Mouse (Mus musculus) cerebellum, adult 9-10 months (tissue): ENCODE data around the gene Trim26.
"Not testable (repeated sequence)": the region's sequence is repeated elsewhere in the genome, so short reads cannot be mapped to it uniquely, and the experiment has no call there.

Experiments used
- DNase-seq: peaks from one replicate; pipeline ENCODE4 v3.0.0; 2022

The Trim26 gene

DNA sequence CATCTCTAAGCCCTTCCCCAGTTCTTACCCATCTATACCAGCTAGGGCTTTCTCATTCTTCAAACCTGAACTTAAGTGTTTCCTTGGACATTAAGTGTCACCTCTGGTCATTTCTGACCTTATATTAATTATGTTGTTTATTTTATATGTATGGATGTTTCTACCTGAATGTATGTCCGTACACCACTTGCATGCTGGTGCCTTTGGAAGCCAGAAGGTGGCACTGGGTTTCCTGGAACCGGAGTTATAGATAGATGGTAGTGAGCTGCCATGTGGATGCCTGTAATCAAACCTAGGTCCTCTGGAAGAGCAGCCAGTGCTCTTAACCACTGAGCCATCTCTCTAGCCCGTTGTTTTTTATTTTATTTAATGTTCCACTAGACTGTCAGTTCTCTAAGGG lies 18.6 kb downstream of the Trim26 start:
- no peak for DNase-seq

DNA sequence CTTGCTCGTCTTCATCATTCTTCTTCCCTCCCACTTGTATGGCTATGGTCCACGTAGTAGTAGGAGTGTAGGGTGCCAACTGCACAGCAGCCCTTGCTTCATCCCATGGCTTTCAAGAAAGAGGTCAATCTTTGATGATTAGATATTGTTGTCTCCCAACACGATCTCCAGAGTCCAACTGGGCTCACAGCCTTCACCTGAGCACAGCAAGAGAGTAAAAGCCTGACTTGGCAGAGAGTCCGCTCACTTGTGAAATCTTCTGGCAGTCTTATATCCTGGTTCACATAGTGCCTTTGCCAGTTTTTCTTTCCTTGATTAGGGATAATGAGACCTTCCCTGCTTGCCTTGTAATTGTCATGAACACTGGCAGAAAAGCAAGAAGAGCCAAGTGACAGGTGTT lies 19.3 kb downstream of the Trim26 start:
- DNase-seq: no peak

DNA sequence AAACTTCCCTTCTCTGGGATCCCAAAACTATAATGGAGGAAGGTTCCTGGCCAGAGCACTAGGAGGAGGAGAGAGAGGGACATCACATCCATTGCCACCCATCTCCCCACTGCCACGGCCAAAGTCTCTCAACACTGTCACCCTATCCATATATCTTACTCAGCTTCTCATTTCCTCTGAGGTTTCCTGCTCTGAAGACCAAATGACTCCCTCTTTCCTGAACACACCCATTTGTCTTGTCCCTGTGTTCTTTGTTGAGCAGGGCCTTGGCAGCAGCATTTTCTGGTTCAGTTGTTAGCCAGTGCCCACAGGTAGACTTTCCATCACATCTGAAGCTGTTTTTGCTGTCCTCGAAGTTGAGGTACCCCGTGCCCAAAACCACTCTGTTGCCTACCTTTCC lies 21.2 kb downstream of the Trim26 start:
- no peak for DNase-seq

DNA sequence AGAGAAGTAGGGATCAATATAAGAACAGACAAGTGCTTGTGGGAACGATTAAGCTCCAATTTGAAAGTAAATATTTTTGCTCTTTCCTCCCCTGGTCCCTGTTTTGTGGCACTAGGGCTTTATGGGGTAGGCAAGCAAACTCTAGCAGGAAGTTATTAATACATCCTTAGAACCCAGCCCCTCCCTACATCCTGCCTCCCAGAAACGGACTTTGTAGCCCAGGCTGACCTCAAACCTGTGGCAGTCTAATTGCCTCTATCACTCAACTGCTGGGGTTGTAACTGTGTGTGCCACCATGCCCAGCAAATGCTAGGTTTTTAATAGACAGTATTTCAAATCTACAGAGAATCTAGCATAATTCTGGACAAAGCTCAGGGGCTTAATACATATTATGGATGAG lies 24.7 kb downstream of the Trim26 start:
- no peak for DNase-seq

DNA sequence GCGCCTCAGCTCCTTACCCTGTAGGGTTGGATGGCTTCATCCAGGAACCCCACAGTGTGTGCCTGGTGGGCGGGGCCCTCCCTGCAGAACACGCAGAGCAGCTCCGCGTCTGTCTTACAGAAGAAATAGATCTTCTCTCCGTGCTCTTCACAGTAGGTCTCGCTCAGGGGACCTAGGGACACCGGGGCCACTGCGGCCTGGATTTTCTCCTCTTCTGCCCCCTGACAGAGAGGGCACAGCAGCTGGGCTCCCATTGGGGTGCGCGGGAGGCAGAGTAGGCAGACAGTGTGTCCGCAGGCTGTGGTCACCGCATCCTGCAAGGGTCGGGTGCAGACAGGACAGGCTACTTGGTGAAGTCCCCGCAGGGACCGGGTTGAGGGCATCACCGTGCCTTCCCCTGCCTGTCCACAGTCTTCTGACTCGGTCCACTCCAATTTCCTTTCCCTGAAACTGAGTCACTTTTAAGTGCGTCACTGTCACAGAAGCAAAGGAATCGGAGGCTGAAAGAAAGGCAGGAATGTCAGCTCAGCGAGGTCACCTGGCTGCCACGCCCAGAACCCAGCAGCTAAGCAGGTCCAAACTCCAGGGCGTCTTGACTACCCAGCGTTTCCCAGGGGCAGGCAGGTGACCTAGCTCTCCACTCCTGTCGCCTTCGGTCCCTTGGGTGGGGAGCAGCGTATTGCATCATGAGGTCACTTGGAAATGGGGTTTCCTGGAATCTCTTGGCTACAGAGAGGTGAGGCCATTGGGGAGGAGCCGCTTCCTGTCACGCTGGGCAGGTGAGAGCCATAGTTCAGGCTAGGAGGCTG lies 30.0 kb downstream of the Trim26 start, which contains the start of gene Trim15:
Gene Trim15, minus strand, starts transcription at position 492 of the 809 bp plus-strand sequence.
- no peak for DNase-seq

DNA sequence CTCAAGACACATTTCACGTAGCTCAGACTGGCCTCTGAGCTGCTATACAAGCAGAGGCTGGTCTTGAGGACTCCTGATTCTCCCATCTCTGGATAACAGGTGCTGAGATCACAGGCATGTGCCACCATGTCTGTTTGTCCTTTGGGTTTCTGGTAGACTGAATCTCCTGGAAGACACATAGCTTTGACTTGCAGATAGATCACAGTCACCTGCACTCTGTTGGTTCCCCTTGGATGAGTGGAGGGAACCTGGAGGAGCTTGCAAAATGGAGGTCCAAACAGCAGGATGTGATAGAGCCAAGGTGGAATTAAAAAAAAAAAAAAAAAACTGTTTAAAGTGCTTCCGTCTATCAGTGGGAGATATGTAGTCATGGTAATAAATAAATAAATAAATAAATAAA lies 31.9 kb downstream of the Trim26 start:
- DNase-seq: no peak

DNA sequence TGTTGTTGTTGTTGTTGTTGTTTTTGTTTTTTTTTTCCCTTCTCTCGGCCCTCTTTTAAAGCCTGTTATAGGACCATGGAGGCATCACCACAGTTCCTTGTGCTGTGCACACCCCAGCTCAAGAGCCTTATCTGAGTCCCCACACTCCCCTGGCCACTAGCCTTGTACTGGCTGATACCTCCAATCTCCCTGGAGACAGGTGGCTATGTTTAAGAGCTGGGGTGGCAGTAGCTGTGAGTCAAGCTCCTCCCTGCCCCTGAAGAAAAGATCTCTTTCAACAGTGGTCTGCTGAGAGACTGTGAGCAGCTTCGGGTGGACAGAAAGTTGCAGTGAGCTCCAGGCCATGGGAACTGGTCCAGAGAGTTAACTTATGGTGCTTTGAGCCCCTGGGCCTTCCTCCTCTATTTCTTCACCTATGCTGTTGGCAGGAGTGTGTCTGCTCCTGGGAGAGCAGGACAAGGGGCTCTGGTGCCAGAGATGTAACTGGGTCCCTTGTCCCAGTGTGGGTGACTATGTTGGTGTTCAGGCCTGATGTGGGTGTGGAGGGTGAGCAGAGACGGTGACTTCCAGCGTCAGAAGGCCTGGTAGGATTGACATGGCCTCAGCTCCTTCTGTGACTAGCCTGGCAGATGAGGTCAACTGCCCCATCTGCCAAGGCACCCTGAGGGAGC lies 32.5 kb downstream of the Trim26 start, which contains the start of gene Trim10:
Gene Trim10, plus strand, starts transcription at position 291 of the 671 bp plus-strand sequence.
- no peak for DNase-seq

DNA sequence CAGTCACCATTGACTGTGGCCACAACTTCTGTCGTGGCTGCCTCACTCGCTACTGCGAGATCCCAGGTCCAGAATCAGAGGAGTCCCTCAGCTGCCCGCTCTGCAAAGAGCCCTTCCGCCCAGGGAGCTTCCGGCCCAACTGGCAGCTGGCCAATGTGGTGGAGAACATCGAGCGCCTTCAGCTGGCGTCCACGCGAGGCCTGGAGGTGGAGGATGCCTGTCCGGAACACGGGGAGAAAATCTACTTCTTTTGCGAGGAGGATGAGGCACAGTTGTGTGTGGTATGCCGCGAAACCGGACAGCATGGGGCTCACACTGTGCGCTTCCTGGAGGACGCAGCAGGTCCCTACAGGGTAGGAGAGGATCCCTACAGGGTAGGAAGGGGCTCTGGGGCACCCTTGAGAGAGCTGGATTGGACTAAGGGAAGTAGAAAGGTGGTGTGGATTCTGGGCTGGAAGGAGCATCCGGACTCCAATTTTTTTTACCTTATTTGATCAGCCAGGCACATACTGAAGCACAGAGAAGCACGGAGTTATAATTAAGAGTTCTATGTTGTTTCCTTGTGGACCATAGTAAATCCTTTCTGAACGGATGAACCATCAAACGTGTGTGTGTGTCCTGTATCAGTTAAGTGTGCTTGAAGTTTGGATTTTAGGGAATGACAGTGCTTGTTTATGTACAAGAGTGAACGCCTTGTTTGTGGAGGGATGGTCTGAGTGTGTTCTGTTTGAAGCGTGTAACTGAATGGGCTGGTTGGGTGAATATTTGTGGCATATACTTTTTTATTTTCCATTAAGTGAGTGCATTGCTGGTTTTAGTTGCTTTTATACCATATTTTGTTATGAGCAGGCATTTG lies 33.2 kb downstream of the Trim26 start:
- DNase-seq: no peak

DNA sequence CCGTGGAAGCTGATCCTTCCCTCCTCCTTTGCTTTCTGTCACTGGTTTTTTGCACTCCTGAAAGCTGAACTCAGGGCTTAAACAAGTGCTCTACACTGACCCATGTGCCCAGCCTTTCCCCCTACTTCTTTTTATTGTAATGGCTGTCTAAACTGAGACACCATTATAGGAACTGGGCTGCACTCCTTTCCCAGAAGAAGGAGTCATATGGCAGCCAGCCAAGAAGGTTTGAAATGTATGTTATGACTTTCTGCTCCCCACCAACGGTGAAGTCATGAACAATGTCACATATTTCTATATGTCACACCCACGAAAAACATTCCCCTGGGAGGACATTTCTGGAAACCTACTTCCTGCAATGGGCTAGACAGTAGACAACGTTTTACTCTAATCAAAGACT lies 37.7 kb downstream of the Trim26 start:
- no peak for DNase-seq

DNA sequence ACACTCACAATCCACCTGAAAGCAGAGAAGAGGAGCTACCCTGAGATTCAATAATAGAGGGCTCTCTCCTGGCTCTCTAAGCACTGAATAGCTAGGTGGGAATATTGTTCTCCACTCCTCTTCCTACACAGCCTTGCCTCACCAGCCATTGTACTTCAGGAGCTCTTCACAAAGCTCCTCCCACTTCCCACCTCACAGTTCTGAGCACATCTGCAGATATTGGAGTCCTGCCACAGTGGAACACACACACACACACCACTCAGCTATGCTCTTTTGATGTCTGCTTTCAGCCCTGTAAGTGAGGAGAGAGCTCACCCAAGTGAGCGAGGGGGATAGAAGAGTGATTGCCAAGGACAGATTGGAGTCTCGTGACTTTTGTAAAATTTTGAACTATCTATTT lies 46.4 kb downstream of the Trim26 start:
- DNase-seq: no peak

DNA sequence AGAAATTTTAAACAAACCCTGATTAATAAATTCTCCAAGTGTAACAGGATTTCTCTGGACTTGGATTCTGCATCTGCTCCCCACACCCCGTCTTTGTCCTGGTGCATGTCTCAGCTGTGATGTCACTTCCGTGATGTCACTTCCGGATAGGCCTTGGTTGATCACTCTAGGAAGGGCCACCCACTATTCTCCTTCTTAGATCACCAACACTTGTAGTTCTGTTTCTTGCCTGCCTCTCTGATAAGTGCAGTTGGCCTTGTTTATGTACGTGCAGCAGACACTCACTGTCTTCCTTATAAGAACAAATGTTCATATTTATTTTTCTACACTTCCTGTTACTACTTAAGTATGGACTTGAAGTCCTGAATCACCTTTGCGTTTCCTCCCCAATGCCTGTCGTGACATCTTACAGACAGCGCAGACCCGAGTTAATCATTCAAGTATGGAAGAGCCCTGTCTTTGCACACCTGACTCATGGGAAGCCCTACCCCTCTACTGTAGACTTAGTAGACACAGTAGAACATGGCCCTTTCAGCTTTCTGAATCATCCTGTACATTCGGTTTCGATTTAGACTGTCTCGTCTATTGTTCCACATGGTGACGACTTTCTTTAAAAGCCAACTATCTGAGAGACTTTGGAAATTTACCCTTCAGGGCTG lies 48.3 kb downstream of the Trim26 start:
- no peak for DNase-seq

DNA sequence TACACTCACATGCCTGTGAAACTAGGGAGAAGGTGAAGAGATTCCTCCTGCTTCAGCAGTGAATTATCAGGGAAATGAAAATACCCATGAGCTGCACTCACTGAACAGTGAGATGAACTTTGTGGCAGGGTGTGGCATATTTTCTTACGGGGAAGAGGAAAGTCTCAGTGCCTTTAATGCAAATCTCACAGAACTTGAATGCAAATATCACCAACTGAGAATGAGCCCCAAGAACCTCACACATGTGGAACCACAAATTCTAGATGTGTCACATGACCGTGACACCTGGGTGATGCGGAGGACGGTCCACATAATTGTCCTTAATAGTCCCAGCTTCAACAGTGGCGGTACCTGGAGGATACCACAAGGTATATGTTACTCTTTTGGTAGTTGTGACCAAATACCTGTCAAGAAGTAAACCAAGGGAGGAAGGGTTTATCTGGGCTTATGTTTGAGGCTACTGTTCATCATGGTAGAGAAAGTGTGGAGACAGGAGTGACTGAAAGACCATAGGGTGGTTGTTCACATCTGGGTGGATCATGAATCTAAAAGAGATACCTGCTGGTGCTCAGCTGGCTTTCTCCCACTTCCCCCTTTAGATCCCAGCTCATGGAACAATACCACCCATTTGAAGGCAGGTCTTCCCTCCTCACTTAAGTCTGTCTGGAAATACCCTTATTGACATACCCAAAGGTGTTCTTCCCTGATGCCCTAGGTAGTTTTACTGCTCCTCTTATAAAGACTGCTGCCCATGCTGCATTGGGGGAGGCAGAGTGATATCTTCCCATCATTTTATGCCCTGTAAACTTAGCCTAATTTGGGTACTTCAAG lies 53.4 kb downstream of the Trim26 start, which contains the start of gene Trim40:
Gene Trim40, minus strand, starts transcription at position 51 of the 831 bp plus-strand sequence.
- no peak for DNase-seq

DNA sequence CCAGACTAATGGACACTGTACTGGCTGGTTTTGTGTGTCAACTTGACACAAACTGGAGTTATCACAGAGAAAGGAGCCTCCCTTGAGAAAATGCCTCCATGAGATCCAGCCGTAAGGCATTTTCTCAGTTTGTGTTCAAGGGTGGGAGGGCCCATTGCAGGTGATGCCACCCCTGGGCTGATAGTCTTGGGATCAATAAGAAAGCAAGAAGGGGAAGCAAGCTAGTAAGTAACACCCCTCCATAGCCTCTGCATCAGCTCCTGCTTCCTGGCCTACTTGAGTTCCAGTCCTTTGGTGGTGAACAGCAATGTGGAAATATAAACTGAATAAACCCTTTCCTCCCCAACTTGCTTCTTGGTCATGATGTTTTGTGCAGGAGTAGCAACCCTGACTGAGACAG lies 54.6 kb downstream of the Trim26 start:
- not testable (repeated sequence) for DNase-seq

DNA sequence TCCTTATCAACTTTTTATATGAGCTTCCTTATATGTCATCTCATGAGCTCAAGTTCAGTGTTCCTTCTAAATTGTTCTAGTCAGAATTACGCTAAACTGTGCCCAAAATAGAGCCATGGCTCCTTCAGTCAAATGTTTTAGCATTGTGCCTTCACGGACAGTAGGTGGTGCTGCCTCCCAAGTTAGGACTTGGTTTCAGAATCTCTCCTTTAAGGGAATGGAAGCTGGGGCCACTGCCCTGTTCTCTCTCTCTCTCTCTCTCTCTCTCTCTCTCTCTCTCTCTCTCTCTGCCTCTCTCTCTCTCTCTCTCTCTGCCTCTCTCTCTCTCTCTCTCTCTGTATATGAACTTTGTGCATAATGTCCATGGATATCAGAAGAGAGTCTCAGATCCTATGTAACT lies 55.4 kb downstream of the Trim26 start:
- peak; percentile 14 for DNase-seq

DNA sequence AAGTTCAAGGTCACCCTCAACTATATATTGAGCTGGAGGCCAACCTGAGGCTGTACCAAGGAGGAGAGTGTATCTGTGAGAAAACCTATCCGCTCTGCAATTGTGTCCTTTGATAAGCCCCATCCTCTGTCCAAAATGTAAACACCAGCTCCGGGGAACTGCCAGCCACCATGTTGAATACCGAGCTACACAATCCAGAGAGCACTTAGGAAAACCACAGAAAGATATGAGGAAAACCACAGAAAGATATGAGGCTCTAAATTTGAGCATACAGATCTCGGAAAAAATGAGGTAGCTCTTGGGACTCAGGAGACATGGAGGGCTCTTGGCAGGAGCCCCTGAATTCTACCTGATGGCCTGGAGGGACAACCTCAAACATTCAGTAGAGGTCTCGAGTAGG lies 56.5 kb downstream of the Trim26 start:
- DNase-seq: no peak

DNA sequence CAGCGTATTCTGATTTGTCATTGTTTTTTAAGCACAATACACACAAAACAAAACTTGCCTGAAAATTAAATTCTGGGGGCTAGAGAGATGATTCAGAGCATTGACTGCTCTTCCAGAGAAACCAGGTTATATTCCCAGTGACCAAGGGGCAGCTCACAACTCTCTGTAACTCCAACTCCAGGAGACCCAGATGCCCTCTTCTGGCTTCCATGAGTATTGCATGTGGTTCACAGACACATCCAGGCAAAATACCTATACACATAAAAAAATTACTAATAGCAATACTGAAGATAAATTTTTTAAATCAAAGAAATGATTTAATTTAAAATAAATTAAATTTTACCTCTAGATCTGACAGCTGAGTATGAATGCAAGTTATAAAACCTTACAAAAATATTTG lies 59.6 kb downstream of the Trim26 start:
- DNase-seq: peak; percentile 36

DNA sequence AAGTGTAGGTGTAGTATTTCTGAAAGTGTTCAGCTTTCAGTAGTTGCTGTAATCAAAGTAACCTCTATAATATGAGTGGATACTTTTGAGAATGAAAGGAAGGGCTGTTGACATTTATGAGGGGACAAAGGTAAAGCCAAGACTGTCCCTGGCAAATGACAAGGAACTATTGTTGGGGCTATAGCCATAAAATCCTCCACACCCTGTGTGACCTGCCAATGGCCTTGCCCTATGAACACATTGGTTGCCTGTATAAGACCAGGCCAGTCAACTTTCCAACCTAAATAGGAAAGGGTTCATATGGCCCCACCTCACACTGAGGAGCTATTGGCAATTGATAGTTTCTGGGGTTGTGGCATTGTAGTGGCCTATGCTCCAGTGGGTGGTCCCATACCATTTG lies 60.1 kb downstream of the Trim26 start:
- no peak for DNase-seq

DNA sequence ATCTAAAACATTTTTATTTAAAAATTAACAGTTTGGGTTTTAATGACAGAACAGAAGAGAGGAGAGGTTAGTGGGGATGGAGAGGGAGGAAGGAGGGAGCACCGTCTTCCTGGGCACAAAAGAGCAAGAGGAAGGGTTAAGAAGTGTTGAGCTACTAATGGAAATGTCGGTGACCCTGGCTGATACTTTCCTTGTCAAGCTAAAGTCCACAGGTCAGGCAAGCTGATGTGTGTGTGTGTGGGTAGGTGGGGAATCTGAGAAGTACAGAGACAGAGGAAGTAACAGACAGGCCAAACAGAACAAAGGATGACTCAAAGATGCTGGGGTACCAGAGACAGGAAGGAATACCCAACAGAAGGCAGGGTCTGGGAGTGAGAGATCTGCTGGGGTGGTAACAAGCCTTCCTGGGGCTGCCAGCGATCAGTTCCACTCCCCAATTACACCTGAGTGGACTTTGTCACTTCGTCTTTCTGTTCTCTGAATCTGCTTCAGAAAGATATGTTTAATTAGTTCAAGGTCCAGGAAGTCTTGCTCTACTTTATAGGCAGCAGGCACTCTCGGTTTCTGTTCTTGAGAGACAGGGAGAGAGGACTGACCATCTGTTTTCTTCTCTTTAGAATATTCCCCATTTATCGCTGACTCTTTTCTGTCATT lies 60.7 kb downstream of the Trim26 start, which contains the start of gene Trim31:
Gene Trim31, plus strand, starts transcription at position 567 of the 654 bp plus-strand sequence.
- no peak for DNase-seq

DNA sequence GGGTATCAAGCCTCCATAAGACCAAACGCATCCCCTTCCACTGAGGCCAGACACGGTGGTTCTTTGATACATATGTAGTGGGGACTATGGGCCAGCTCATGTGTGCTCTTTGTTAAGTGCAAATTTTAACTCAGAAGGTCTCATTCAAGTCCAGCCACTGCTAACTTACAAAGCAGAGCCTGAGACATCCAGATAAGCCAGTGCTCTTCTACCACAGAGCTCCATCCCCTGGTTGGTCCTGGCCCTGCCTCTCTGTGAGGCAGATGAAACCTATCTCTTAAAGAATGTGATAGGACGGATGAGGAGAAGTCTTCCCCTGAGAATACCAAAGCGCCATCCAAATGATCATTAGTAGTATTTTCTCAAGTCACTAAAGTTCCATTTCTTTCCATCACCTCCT lies 62.4 kb downstream of the Trim26 start:
- no peak for DNase-seq

DNA sequence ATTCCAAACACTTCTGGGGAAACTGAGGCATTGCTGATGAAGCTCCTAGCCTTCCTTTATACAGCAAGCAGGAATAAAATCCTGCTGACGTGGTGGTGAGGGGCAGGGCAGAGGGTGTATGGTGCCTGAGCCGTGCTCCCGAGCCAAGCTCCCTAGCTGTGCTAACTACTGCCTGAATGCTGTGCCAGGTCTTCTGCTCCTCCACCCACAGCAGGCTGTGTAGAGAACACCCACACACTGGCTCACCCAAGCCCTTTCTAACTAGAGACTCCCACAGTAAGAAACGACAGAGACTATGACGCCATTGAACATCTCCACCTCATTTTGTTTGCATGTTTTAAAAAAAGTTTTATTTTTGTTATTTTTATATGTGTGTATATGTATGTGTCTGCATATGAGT lies 63.1 kb downstream of the Trim26 start:
- DNase-seq: no peak

DNA sequence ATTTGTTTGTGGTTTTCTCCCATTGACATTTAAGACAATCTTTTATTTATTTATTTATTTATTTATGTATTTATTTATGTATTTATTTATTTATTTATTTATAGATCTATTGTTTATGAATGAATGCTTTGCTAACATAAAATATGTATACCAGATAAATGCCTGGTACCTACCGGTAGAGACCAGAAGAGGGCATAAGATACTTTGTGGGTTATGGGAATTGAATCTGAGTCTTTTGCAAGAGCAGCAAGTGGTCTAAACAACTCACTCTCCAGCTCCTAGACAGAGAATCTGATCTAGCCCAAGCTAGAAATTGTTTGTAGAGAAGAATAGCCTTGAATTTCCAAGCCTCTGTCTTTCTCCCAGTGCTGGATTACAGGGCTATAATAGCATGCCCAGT lies 63.8 kb downstream of the Trim26 start:
- DNase-seq: no peak
